Mouse (Mus musculus) adipose tissue, adult 10 weeks (tissue): ENCODE data around the gene Gsta3. TPM values are rescaled to one million over a fixed set of nuclear protein-coding genes. Genes with fewer than 3 reads are reported as not detected.

Experiments used
- polyA plus RNA-seq: library from polyadenylated mRNA; stranded (reverse); fragments of 350-450 nt; fragmentation: Illumina TruSeq; extraction: RNeasy Lipid Tissue Mini Kit (QIAGEN cat#74804); gene quantifications from one replicate; pipeline ENCODE4 v1.2.3, GENCODE M21; 2014; ENCODE audit warnings: low read depth, low replicate concordance

Gsta3 gene
- 221 TPM for polyA plus RNA-seq

GRCm38 (mm10) chr1:21239911-21240898 lies at the start of gene Gsta3:
TSS of gene Gsta3 (plus strand) at chr1:21240589.

GRCm38 (mm10) chr1:21218489-21218919 lies 21.9 kb upstream of the Gsta3 start, which contains the start of gene Tmem14a:
TSS of gene Tmem14a (plus strand) at chr1:21218575.

Other genes with a start within 250 kb of the Gsta3 start
- gene Tram2, start 161.4 kb upstream of the Gsta3 start, polyA plus RNA-seq = 4.1 TPM
- gene Tmem14a, start 22.0 kb upstream of the Gsta3 start, polyA plus RNA-seq = 8.9 TPM
- 0.94 TPM for gene Khdc1a, start 109.1 kb downstream of the Gsta3 start, polyA plus RNA-seq
- gene Khdc1c, start 127.7 kb downstream of the Gsta3 start, polyA plus RNA-seq = not detected
- gene Khdc1b, start 143.0 kb downstream of the Gsta3 start, polyA plus RNA-seq = not detected